Comparison of ENCODE assay signal across 30 mouse cellular contexts in genomic region chr9:56887581-56887980, GRCm38 (mm10). TPM values are rescaled to one million over a fixed set of nuclear protein-coding genes. Genes with fewer than 3 reads are reported as not detected.
"Had no signal": no experiment of that assay in that cellular context is flagged by ENCODE, and none has a peak within 500 bp of the region (broad histone marks: within the 10 kb centered on the region; RNA-seq: fewer than 3 reads in every experiment).

No protein-coding gene starts in this region.

- H3K4me2 ChIP-seq: heart, embryonic 11.5 days; hindbrain, embryonic 12.5 days; hindbrain, embryonic 14.5 days; intestine, embryonic 15.5 days; limb, embryonic 12.5 days; liver, embryonic 11.5 days; liver, embryonic 13.5 days; liver, embryonic 15.5 days had no signal

- H3K27me3 ChIP-seq: liver, embryonic 13.5 days had no signal

- H3K4me3 ChIP-seq: gastrocnemius, adult 2 months; heart, adult 2 months; hindbrain, embryonic 10.5 days; hindbrain, embryonic 12.5 days; intestine, embryonic 15.5 days; layer of hippocampus, adult 2 months; left cerebral cortex, adult 2 months; limb, embryonic 10.5 days; limb, embryonic 12.5 days; liver, embryonic 13.5 days; liver, embryonic 15.5 days had no signal

- H3K27ac ChIP-seq: gastrocnemius, adult 2 months; heart, adult 2 months; hindbrain, embryonic 10.5 days; hindbrain, embryonic 12.5 days; hindbrain, embryonic 14.5 days; intestine, embryonic 15.5 days; kidney, postnatal 0 days; layer of hippocampus, adult 2 months; left cerebral cortex, adult 2 months; limb, embryonic 10.5 days; limb, embryonic 12.5 days; liver, embryonic 13.5 days; liver, embryonic 15.5 days had no signal

- DNase-seq: gastrocnemius, adult 2 months; gastrocnemius, postnatal 14 days; heart, adult 2 months; heart, postnatal 10 days; heart, postnatal 36 days; kidney, adult 18-20 months; kidney, adult 8-10 months; kidney, postnatal 25 days; kidney, postnatal 4 days; liver; liver, embryonic 13.5 days had no signal

- ATAC-seq: hindbrain, embryonic 16.5 days; inflammation-experienced regulatory T-cells, adult 6 months; intestine, embryonic 15.5 days; intestine, postnatal 0 days had no signal

- H3K9me3 ChIP-seq: hindbrain, embryonic 10.5 days; hindbrain, embryonic 12.5 days; intestine, embryonic 15.5 days; limb, embryonic 10.5 days; limb, embryonic 12.5 days; liver, embryonic 13.5 days; liver, embryonic 15.5 days had no signal

- H3K9ac ChIP-seq: hindbrain, embryonic 12.5 days; hindbrain, embryonic 14.5 days; intestine, embryonic 15.5 days; limb, embryonic 12.5 days; liver, embryonic 13.5 days; liver, embryonic 15.5 days had no signal

- H3K36me3 ChIP-seq: hindbrain, embryonic 10.5 days; hindbrain, embryonic 12.5 days; liver, embryonic 13.5 days; liver, embryonic 15.5 days had no signal

RNA-seq across cellular contexts. Expression of gene Cspg4, which starts 22.7 kb away (rescaled TPM):
- total RNA-seq: granulocyte monocyte progenitor cell, adult 5-6 weeks had no signal
- polyA plus RNA-seq: inflammation-experienced regulatory T-cells, adult 6 months had no signal

RNA-seq across cellular contexts. Expression of gene Odf3l1, which starts 23.1 kb away (rescaled TPM):
- total RNA-seq: granulocyte monocyte progenitor cell, adult 5-6 weeks; heart, adult 2 months; heart, postnatal 36 days; layer of hippocampus, adult 2 months; layer of hippocampus, postnatal 25 days; left cerebral cortex, adult 2 months; left cerebral cortex, postnatal 14 days; left cerebral cortex, postnatal 36 days had no signal
- polyA plus RNA-seq: hindbrain, embryonic 14.5 days; hindbrain, embryonic 16.5 days; inflammation-experienced regulatory T-cells, adult 6 months; liver, embryonic 11.5 days; liver, embryonic 13.5 days had no signal
